Mouse (Mus musculus): ENCODE data around the gene Ttc28.

- TF ChIP-seq EP300 (IDR thresholded peaks at IDR 0.05; ENCODE audit: low read depth in 1 of 2, low read length in 2 of 2): no peak
- TF ChIP-seq POLR2A (IDR thresholded peaks at IDR 0.05; ENCODE audit: control insufficient read depth in 1 of 2, insufficient read depth in 1 of 2, low read depth in 1 of 2, low read length in 2 of 2, poor library complexity in 1 of 2): no peak
- TF ChIP-seq MAX (IDR thresholded peaks at IDR 0.05; ENCODE audit: low read length): no peak
- no peak for TF ChIP-seq UBTF (IDR thresholded peaks at IDR 0.05; ENCODE audit: borderline replicate concordance, insufficient read depth, low read depth, low read length)
- TF ChIP-seq CTCF (IDR thresholded peaks at IDR 0.05 in 2 of 3, conservative IDR thresholded peaks at IDR 0.05 in 1 of 3; ENCODE audit: control insufficient read depth in 1 of 3, insufficient read depth in 1 of 3, low read depth in 2 of 3, low read length in 3 of 3, poor library complexity in 1 of 3, severe bottlenecking in 1 of 3): no peak
- TF ChIP-seq TAL1 (IDR thresholded peaks at IDR 0.05; ENCODE audit: low read length): no peak
- no peak for TF ChIP-seq RCOR1 (IDR thresholded peaks at IDR 0.05; ENCODE audit: low read depth, low read length)
- no peak for TF ChIP-seq CHD2 (IDR thresholded peaks at IDR 0.05; ENCODE audit: low read length)
- TF ChIP-seq SMC3 (IDR thresholded peaks at IDR 0.05; ENCODE audit: low read depth, low read length): no peak
Measured at GRCm38 (mm10) chr5:111006272-111007135, 126.9 kb downstream of the Ttc28 start.

All from MEL (cell line).